Mouse (Mus musculus) kidney, embryonic 16.5 days (tissue): ENCODE data around the gene Dcdc2c. TPM values are rescaled to one million over a fixed set of nuclear protein-coding genes. Genes with fewer than 3 reads are reported as not detected.

Experiments
- ATAC-seq: fragments of 200-750 bp; cut with Nextera tagmentation; 2 replicates; pipeline ENCODE4 v1.8.0; 2017; ENCODE audit warnings: moderate TSS enrichment; ENCODE audit not compliant: low FRiP score, low TSS enrichment
- H3K27ac ChIP-seq: fragments of 300-500 bp; sonication (generic); 2 replicates; pipeline ENCODE4 v1.5.1; 2014; ENCODE audit warnings: low read length
- H3K27me3 ChIP-seq: fragments of 300-500 bp; sonication (generic); 2 replicates; pipeline ENCODE4 v1.6.1; 2014; ENCODE audit warnings: low read length, control low read depth, mixed read lengths; ENCODE audit not compliant: insufficient read depth
- H3K36me3 ChIP-seq: fragments of 300-500 bp; sonication (generic); 2 replicates; pipeline ENCODE4 v1.6.1; 2014; ENCODE audit warnings: low read length, control low read depth, mixed read lengths; ENCODE audit not compliant: insufficient read depth
- H3K4me1 ChIP-seq: fragments of 300-500 bp; sonication (generic); 2 replicates; pipeline ENCODE4 v1.6.1; 2014; ENCODE audit warnings: low read length, control low read depth, mixed read lengths; ENCODE audit not compliant: insufficient read depth
- H3K4me2 ChIP-seq: fragments of 300-500 bp; sonication (generic); replicated peaks from 2 replicates; pipeline ENCODE4 v1.6.1; 2014; ENCODE audit warnings: low read depth, low read length
- H3K4me3 ChIP-seq: fragments of 300-500 bp; sonication (generic); 2 replicates; pipeline ENCODE4 v1.5.1; 2014; ENCODE audit warnings: mild to moderate bottlenecking, low read length
- H3K9ac ChIP-seq: fragments of 300-500 bp; sonication (generic); replicated peaks from 2 replicates; pipeline ENCODE4 v1.6.1; 2014; ENCODE audit warnings: low read length
- H3K9me3 ChIP-seq: fragments of 300-500 bp; sonication (generic); 2 replicates; pipeline ENCODE4 v1.6.1; 2016; ENCODE audit warnings: low read length, control low read depth
- WGBS: fragments of 180-500 bp; shearing (Covaris S2); extraction: QIAGEN DNeasy Blood & Tissue Kit; methylation state at CpG from one replicate; pipeline ENCODE4 v1.1.7; 2014; 5-methylcytosine and 5-hydroxymethylcytosine counted together
- polyA plus RNA-seq: library from polyadenylated mRNA; unstranded; fragments of >200 nt; fragmentation: Nextera tagmentation; extraction: Ambion mirVana; gene quantifications from 2 replicates; pipeline ENCODE4 v1.2.1, GENCODE M21; 2015

Dcdc2c gene
- polyA plus RNA-seq, 1 experiment from 2014 or later, result 0.10 TPM

- H3K4me1 ChIP-seq, result no peaks in the 10 kb centered on the region
- H3K36me3 ChIP-seq, result no peaks in the 10 kb centered on the region
- H3K4me2 ChIP-seq, result no peak overlapping the region
- WGBS, result 53% methylated on average over 10 of the region's 10 CpGs
- H3K9ac ChIP-seq, result no peak overlapping the region
- H3K9me3 ChIP-seq, result no peaks in the 10 kb centered on the region
- H3K27me3 ChIP-seq, result no peaks in the 10 kb centered on the region
- ATAC-seq, result no peak
- H3K27ac ChIP-seq, result no peak overlapping the region
- H3K4me3 ChIP-seq, result no peak overlapping the region
Measured at GRCm38 (mm10) chr12:28482483-28483160, 69.6 kb downstream of the Dcdc2c start.

GRCm38 (mm10) chr12:28460951-28461431 is 91.2 kb downstream of the Dcdc2c start:
- Histone ChIP-seq H3K27ac (no peak overlapping the region), H3K27me3 (no peaks in the 10 kb centered on the region), H3K36me3 (no peaks in the 10 kb centered on the region), H3K9ac (no peak overlapping the region), H3K4me3 (no peak overlapping the region), H3K4me1 (no peaks in the 10 kb centered on the region), H3K4me2 (no peak overlapping the region), H3K9me3 (no peaks in the 10 kb centered on the region)
- WGBS, result 70% methylated on average over 2 of the region's 2 CpGs
- ATAC-seq, result no peak

GRCm38 (mm10) chr12:28460523-28460922 is 91.7 kb downstream of the Dcdc2c start:
- Histone ChIP-seq H3K9me3 (no peaks in the 10 kb centered on the region), H3K4me3 (no peak overlapping the region), H3K4me1 (no peaks in the 10 kb centered on the region), H3K9ac (no peak overlapping the region), H3K27me3 (no peaks in the 10 kb centered on the region), H3K27ac (no peak overlapping the region), H3K36me3 (no peaks in the 10 kb centered on the region), H3K4me2 (no peak overlapping the region)
- no peak for ATAC-seq
- WGBS, result 71% methylated on average over 7 of the region's 7 CpGs

GRCm38 (mm10) chr12:28458786-28459185 is 93.4 kb downstream of the Dcdc2c start:
- no peak for ATAC-seq
- H3K27ac ChIP-seq, result no peak overlapping the region
- no peaks in the 10 kb centered on the region for H3K9me3 ChIP-seq
- H3K36me3 ChIP-seq, result no peaks in the 10 kb centered on the region
- no peak overlapping the region for H3K4me3 ChIP-seq
- no peak overlapping the region for H3K9ac ChIP-seq
- 96% methylated on average over 5 of the region's 5 CpGs for WGBS
- H3K4me1 ChIP-seq, result no peaks in the 10 kb centered on the region
- no peaks in the 10 kb centered on the region for H3K27me3 ChIP-seq
- H3K4me2 ChIP-seq, result no peak overlapping the region

- H3K27ac ChIP-seq, result no peak overlapping the region
- H3K4me1 ChIP-seq, result peaks cover 6% of the 10 kb centered on the region
- H3K36me3 ChIP-seq, result no peaks in the 10 kb centered on the region
- no peak overlapping the region for H3K4me3 ChIP-seq
- H3K9ac ChIP-seq, result no peak overlapping the region
- WGBS, result 73% methylated on average over 5 of the region's 5 CpGs
- no peaks in the 10 kb centered on the region for H3K27me3 ChIP-seq
- no peak for ATAC-seq
- no peak overlapping the region for H3K4me2 ChIP-seq
- H3K9me3 ChIP-seq, result no peaks in the 10 kb centered on the region
Measured at GRCm38 (mm10) chr12:28436536-28436935, 115.7 kb downstream of the Dcdc2c start.

GRCm38 (mm10) chr12:28432729-28433067 is 119.5 kb downstream of the Dcdc2c start:
- H3K9ac ChIP-seq, result no peak overlapping the region
- ATAC-seq, result no peak
- H3K4me1 ChIP-seq, result peaks cover 6% of the 10 kb centered on the region
- H3K36me3 ChIP-seq, result no peaks in the 10 kb centered on the region
- H3K27ac ChIP-seq, result no peak overlapping the region
- WGBS, result 89% methylated on average over 3 of the region's 3 CpGs
- peaks cover 5% of the 10 kb centered on the region; the same call in 1 of the 2 replicates for H3K9me3 ChIP-seq
- H3K4me3 ChIP-seq, result no peak overlapping the region
- no peaks in the 10 kb centered on the region for H3K27me3 ChIP-seq
- H3K4me2 ChIP-seq, result no peak overlapping the region

GRCm38 (mm10) chr12:28431832-28432728 is 120.1 kb downstream of the Dcdc2c start:
- no peak; the same call in 1 of the 2 replicates for ATAC-seq
- Histone ChIP-seq H3K27me3 (no peaks in the 10 kb centered on the region), H3K4me2 (peak overlapping the region; percentile 53), H3K9ac (peak overlapping the region; percentile 35), H3K4me3 (peak overlapping the region; percentile 28), H3K36me3 (no peaks in the 10 kb centered on the region), H3K4me1 (peaks cover 6% of the 10 kb centered on the region), H3K27ac (no peak overlapping the region), H3K9me3 (peaks cover 5% of the 10 kb centered on the region; the same call in 1 of the 2 replicates)
- WGBS, result 4% methylated on average over 19 of the region's 19 CpGs

- peaks cover 6% of the 10 kb centered on the region for H3K4me1 ChIP-seq
- 96% methylated on average over 5 of the region's 5 CpGs for WGBS
- peaks cover 5% of the 10 kb centered on the region; the same call in 1 of the 2 replicates for H3K9me3 ChIP-seq
- H3K36me3 ChIP-seq, result no peaks in the 10 kb centered on the region
- no peak overlapping the region for H3K4me3 ChIP-seq
- no peak overlapping the region for H3K4me2 ChIP-seq
- H3K9ac ChIP-seq, result no peak overlapping the region
- no peak overlapping the region for H3K27ac ChIP-seq
- no peak for ATAC-seq
- H3K27me3 ChIP-seq, result no peaks in the 10 kb centered on the region
Measured at GRCm38 (mm10) chr12:28429856-28430255, 122.3 kb downstream of the Dcdc2c start.

GRCm38 (mm10) chr12:28416957-28417356 is 135.2 kb downstream of the Dcdc2c start:
- Histone ChIP-seq H3K4me1 (no peaks in the 10 kb centered on the region), H3K4me2 (no peak overlapping the region), H3K4me3 (no peak overlapping the region), H3K27ac (no peak overlapping the region), H3K9ac (no peak overlapping the region), H3K27me3 (no peaks in the 10 kb centered on the region), H3K9me3 (no peaks in the 10 kb centered on the region), H3K36me3 (no peaks in the 10 kb centered on the region)
- no peak for ATAC-seq
- 72% methylated on average over 4 of the region's 4 CpGs for WGBS
